Mouse (Mus musculus) heart, adult 9 months (tissue): ENCODE results near the gene Kcnmb2.
A peak's percentile ranks its signal among the peaks of the same experiment; 100 is the strongest.

ENCODE experiments used
- DNase-seq, 2 experiments: peaks; one replicate each; pipeline ENCODE4 v3.0.0; 2022; ENCODE audit warnings: low spot score in 2 of 2

The Kcnmb2 gene

GRCm38 (mm10) chr3:32132395-32133004 lies 230.2 kb downstream of the Kcnmb2 start:
- no peak for DNase-seq

GRCm38 (mm10) chr3:32144194-32144593 lies 241.9 kb downstream of the Kcnmb2 start:
- DNase-seq = no peak

GRCm38 (mm10) chr3:32144655-32145054 lies 242.3 kb downstream of the Kcnmb2 start:
- no peak for DNase-seq

- DNase-seq = no peak
Observed at GRCm38 (mm10) chr3:32147739-32148138, 245.4 kb downstream of the Kcnmb2 start.

GRCm38 (mm10) chr3:32149851-32150570 lies 247.7 kb downstream of the Kcnmb2 start:
- DNase-seq = no peak

GRCm38 (mm10) chr3:32180519-32180918 lies 278.2 kb downstream of the Kcnmb2 start:
- no peak for DNase-seq

- no peak for DNase-seq
Observed at GRCm38 (mm10) chr3:32185855-32186522, 283.7 kb downstream of the Kcnmb2 start.

- DNase-seq = no peak
Observed at GRCm38 (mm10) chr3:32188521-32188920, 286.2 kb downstream of the Kcnmb2 start.

GRCm38 (mm10) chr3:32188955-32189354 lies 286.6 kb downstream of the Kcnmb2 start:
- DNase-seq = no peak

GRCm38 (mm10) chr3:32189956-32190355 lies 287.6 kb downstream of the Kcnmb2 start:
- DNase-seq = no peak

GRCm38 (mm10) chr3:32194014-32194413 lies 291.7 kb downstream of the Kcnmb2 start:
- DNase-seq = peak in 1 of 2 experiments; percentile 46

- no peak for DNase-seq
Observed at GRCm38 (mm10) chr3:32226755-32227154, 324.4 kb downstream of the Kcnmb2 start.

- DNase-seq = no peak
Observed at GRCm38 (mm10) chr3:32236766-32237165, 334.5 kb downstream of the Kcnmb2 start.
